Mouse (Mus musculus) kidney, adult 2 months (tissue): Measurements from ENCODE around the gene E2f2.
A peak's percentile ranks its signal among the peaks of the same experiment; 100 is the strongest.

Source experiments
- CTCF ChIP-seq: fragments of 200-500 bp; conservative IDR thresholded peaks from 2 replicates; pipeline ENCODE4 v1.5.1; 2011; ENCODE audit warnings: low read depth, mild to moderate bottlenecking, control low read depth, low read length, moderate library complexity, mixed read lengths; ENCODE audit not compliant: insufficient read depth, insufficient read length
- POLR2A ChIP-seq: fragments of 200-500 bp; IDR thresholded peaks from one replicate; pipeline ENCODE4 v1.6.1; 2011; ENCODE audit warnings: low read depth, low read length, control low read depth

DNA sequence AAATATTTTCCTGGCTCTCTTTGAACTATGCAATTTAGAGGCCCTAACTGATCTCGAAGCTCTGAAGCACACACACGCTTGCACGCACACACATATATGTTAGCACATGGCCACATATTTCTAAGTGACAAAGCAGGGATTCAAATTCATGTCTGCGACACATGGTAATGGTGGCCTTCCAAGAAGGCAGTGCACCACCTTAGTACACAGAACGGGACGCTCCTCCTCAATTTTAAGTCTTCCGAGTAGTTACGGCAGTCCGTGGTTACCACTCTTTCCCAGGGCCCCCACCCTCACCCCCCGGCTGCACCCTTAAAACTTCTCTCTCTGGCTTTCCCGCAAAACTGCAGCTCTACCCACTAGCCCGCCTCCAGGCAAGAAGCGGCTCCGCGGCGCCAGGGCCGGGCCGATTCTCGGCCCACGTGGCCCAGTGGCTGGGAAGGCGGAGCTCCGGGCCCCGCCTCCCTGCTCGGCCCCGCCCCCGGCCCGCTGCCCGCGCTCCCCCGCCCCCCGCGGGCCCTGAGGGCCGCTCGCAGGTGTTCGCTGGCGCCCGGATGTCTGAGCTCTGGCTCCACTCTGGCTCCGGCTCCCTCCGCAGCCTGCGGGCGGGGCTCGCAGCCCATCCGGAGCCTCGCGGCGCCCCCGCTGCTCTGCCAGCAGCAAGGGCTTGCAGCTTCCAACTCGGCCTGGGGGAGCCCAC is 24.6 kb upstream of the E2f2 start:
- TF ChIP-seq CTCF (no peak), POLR2A (peak; percentile 48)
